Mouse (Mus musculus): ENCODE results near the gene Phf10. TPM values are rescaled to one million over a fixed set of nuclear protein-coding genes. Genes with fewer than 3 reads are reported as not detected.
A peak's percentile ranks its signal among the peaks of the same experiment; 100 is the strongest.
"Not testable (repeated sequence)": the region's sequence is repeated elsewhere in the genome, so short reads cannot be mapped to it uniquely, and the experiment has no call there.

Phf10 gene
- polyA plus RNA-seq, 1 experiment from 2014 or later = 32.1 TPM

DNA sequence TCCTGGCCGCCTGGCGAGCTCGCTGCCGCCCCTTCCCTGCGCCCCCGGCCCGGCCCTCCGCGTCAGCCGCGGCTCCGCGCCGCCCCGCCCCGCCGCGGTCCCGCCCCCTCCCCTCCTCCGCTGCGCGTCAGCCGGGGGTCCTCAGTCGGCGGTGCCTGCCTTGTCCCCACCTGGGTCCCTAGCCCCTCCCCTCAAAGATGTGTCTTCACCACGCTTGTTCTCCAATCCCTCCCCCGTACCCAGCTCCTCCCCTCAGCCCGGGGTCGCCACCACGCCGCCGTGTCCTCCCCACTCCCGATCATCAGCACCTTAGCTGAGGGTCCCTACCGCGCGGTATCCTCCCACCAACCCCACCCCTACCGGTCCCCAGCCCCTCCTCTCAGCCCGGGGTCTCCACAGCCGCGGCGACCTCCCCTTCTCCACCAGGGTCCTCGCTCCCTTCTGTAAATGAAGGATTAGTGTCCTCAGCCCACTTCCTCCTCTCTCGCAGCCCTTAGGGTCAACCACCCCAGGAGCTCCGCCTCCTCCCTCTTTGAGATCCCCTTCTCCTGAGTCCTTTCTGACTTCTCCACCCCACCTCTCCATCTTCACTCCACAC, 583 bp upstream of the Phf10 start:
- H3K27ac ChIP-seq; H3K4me2 ChIP-seq (replicated peaks); H3K9me3 ChIP-seq; H3K27me3 ChIP-seq; H3K4me3 ChIP-seq; H3K9ac ChIP-seq: not testable (repeated sequence)
- Histone ChIP-seq H3K36me3 (peaks cover 12% of the 10 kb centered on the region), H3K4me1 (peaks cover 12% of the 10 kb centered on the region)
- WGBS = no CpG with 5 or more reads among the region's 44 CpGs
- ATAC-seq (ENCODE audit: low FRiP score, low read depth) = peak; percentile 96

- H3K27ac ChIP-seq = peak overlapping the region; percentile 48; the same call in 1 of the 2 replicates
- no peak; the same call in 1 of the 2 replicates for ATAC-seq (ENCODE audit: low FRiP score, low read depth)
These were observed 553 bp downstream of the Phf10 start for GRCm38 (mm10) chr17:14960520-14960919.

DNA sequence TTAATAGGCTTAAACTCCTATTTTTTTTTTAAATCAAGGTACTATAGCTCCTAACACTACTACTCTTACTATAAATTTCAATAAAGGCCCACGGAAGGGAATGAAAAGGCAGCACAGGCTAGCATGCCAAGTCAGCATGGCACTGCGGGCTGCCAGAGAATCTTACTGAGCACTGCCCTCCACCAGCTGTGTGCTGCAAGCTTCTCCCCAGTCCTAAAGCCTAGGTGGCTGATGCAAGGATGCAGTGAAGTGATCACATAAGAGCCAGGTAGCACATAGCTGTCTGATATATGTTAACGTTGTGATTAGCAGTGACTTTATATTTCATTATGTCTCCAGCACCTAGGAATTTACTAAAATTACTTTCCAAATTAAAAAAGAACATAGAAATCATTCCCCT, 1.1 kb downstream of the Phf10 start:
- H3K4me3 ChIP-seq = peak overlapping the region; percentile 77
- ATAC-seq (ENCODE audit: low FRiP score, low read depth) = no peak
- H3K4me2 ChIP-seq (replicated peaks) = peak overlapping the region; percentile 66
- no peaks in the 10 kb centered on the region for H3K27me3 ChIP-seq
- WGBS = 24% methylated on average over 3 of the region's 3 CpGs
- H3K9ac ChIP-seq = peak overlapping the region; percentile 50
- peaks cover 12% of the 10 kb centered on the region for H3K4me1 ChIP-seq
- H3K9me3 ChIP-seq = no peaks in the 10 kb centered on the region
- no peak overlapping the region for H3K27ac ChIP-seq
- H3K36me3 ChIP-seq = peaks cover 17% of the 10 kb centered on the region

More at GRCm38 (mm10) chr17:14960520-14960919, 553 bp downstream of the Phf10 start:
- no peaks in the 10 kb centered on the region for H3K27me3 ChIP-seq
- H3K4me2 ChIP-seq (replicated peaks) = peak overlapping the region; percentile 89
- no peaks in the 10 kb centered on the region for H3K9me3 ChIP-seq
- H3K9ac ChIP-seq = peak overlapping the region; percentile 87
- 0% methylated on average over 19 of the region's 23 CpGs for WGBS
- H3K4me1 ChIP-seq = peaks cover 12% of the 10 kb centered on the region
- peak overlapping the region; percentile 77 for H3K4me3 ChIP-seq
- peaks cover 17% of the 10 kb centered on the region for H3K36me3 ChIP-seq

DNA sequence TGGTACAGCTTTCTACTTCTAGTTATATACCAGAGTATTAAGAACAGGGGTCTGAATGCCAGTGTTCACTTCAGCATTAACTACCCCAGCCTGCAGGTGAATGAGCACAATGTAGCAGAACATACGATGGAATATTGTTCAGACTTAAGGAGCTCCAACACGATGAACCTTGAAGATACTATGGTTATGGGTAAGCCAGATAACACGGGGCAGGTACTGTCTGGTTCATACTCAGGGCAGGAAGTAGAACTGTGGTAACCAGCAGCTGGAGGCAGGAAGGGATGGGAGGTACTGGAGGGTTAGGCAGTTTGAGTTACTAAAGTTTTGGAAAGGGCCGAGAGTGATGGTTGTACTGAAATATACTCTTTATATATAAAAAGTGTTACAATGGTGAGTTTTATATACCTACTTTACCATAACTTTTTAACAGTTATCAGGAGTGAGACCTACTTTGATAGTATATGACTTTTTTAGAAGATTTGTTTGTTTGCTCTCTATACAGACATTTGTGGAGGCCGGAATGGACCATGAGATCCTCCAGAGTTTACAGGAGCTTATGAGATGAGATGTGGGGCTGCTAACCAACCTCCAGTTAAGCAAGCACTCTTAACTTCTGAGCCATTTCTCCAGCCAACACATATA, 2.3 kb downstream of the Phf10 start:
- Histone ChIP-seq H3K27me3 (no peaks in the 10 kb centered on the region), H3K4me3 (no peak overlapping the region), H3K4me2 (replicated peaks) (no peak overlapping the region), H3K36me3 (peaks cover 26% of the 10 kb centered on the region), H3K27ac (no peak overlapping the region), H3K9ac (no peak overlapping the region), H3K4me1 (peaks cover 12% of the 10 kb centered on the region), H3K9me3 (no peaks in the 10 kb centered on the region)
- WGBS = 88% methylated on average over 5 of the region's 5 CpGs
- ATAC-seq (ENCODE audit: low FRiP score, low read depth) = no peak

GRCm38 (mm10) chr17:14953452-14953851, 7.6 kb downstream of the Phf10 start:
- no peaks in the 10 kb centered on the region for H3K27me3 ChIP-seq
- H3K9ac ChIP-seq = no peak overlapping the region
- WGBS = 81% methylated on average over 8 of the region's 8 CpGs
- H3K36me3 ChIP-seq = peaks cover 63% of the 10 kb centered on the region
- no peaks in the 10 kb centered on the region for H3K9me3 ChIP-seq
- H3K27ac ChIP-seq = no peak overlapping the region
- H3K4me2 ChIP-seq (replicated peaks) = no peak overlapping the region
- no peak for ATAC-seq (ENCODE audit: low FRiP score, low read depth)
- H3K4me3 ChIP-seq = no peak overlapping the region
- no peaks in the 10 kb centered on the region for H3K4me1 ChIP-seq

GRCm38 (mm10) chr17:14949161-14949827, 11.8 kb downstream of the Phf10 start:
- Histone ChIP-seq H3K4me1 (peaks cover 4% of the 10 kb centered on the region; the same call in 1 of the 2 replicates), H3K4me2 (replicated peaks) (no peak overlapping the region), H3K36me3 (peaks cover 71% of the 10 kb centered on the region), H3K4me3 (no peak overlapping the region), H3K9ac (no peak overlapping the region), H3K27me3 (no peaks in the 10 kb centered on the region), H3K9me3 (no peaks in the 10 kb centered on the region), H3K27ac (no peak overlapping the region)
- ATAC-seq (ENCODE audit: low FRiP score, low read depth) = no peak
- 87% methylated on average over 7 of the region's 7 CpGs for WGBS

DNA sequence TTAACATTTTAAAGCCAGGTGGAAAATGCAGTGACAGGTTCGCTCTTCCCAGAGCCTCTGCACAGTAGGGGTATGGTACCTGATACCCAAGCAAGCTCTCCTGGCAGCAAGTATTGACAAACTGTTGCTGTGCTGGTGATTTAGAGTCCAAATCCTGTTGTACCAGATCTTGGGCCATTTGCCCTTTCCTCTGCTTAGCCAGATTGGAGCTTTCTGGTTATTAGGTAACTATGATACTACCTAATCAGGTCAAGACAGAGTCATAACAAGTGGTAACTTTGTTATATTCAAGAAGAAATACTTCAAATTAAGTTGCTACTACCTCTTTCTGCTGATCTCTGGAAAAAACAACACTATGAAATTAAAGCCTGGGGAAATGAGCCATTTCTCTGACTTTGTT, 16.5 kb downstream of the Phf10 start:
- WGBS = 75% methylated on average over 1 of the region's 1 CpGs
- Histone ChIP-seq H3K27me3 (no peaks in the 10 kb centered on the region), H3K9ac (no peak overlapping the region), H3K4me1 (peaks cover 17% of the 10 kb centered on the region), H3K4me2 (replicated peaks) (peak overlapping the region; percentile 23), H3K4me3 (peak overlapping the region; percentile 20; the same call in 1 of the 2 replicates), H3K27ac (no peak overlapping the region), H3K36me3 (peaks cover 32% of the 10 kb centered on the region), H3K9me3 (no peaks in the 10 kb centered on the region)
- no peak for ATAC-seq (ENCODE audit: low FRiP score, low read depth)

GRCm38 (mm10) chr17:14943729-14944059, 17.4 kb downstream of the Phf10 start:
- H3K36me3 ChIP-seq = peaks cover 27% of the 10 kb centered on the region
- no peaks in the 10 kb centered on the region for H3K9me3 ChIP-seq
- H3K4me1 ChIP-seq = peaks cover 17% of the 10 kb centered on the region
- peak overlapping the region; percentile 88 for H3K9ac ChIP-seq
- H3K27ac ChIP-seq = peak overlapping the region; percentile 52; the same call in 1 of the 2 replicates
- H3K4me2 ChIP-seq (replicated peaks) = peak overlapping the region; percentile 97
- peak; percentile 3; the same call in 1 of the 2 replicates for ATAC-seq (ENCODE audit: low FRiP score, low read depth)
- WGBS = 21% methylated on average over 16 of the region's 16 CpGs
- H3K27me3 ChIP-seq = no peaks in the 10 kb centered on the region
- peak overlapping the region; percentile 84 for H3K4me3 ChIP-seq

- Histone ChIP-seq H3K4me1 (peaks cover 17% of the 10 kb centered on the region), H3K9me3 (no peaks in the 10 kb centered on the region), H3K36me3 (peaks cover 22% of the 10 kb centered on the region), H3K27me3 (no peaks in the 10 kb centered on the region), H3K27ac (peak within 1 kb of the TSS; percentile 63; the same call in 1 of the 2 replicates), H3K4me2 (replicated peaks) (peak within 1 kb of the TSS; percentile 97), H3K4me3 (peak within 1 kb of the TSS; percentile 84), H3K9ac (peak within 1 kb of the TSS; percentile 88)
- peak; percentile 98 for ATAC-seq (ENCODE audit: low FRiP score, low read depth)
- under 1% methylated on average over 54 of the region's 54 CpGs for WGBS
These were observed 17.9 kb downstream of the Phf10 start, which contains the start of the genes Wdr27 and 1600012H06Rik for GRCm38 (mm10) chr17:14943009-14943728. Wdr27 (minus strand) TSS chr17:14943158. 1600012H06Rik (plus strand) TSS chr17:14943184.

DNA sequence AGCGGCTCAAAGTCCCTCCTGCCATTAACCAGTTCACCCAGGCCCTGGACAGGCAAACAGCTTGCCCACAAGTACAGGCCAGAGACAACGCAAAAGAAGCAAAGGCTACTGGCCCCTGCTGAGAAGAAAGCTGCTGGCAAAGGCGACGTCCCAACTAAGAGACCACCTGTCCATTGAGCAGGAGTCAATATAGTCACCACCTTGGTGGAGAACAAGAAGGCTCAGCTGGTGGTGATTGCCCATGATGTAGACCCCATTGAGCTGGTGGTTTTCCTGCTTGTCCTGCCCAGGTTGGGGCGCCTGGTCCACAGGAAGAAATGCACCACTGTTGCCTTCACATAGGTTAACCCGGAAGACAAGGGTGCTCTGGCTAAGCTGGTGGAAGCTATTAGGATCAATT, 18.9 kb downstream of the Phf10 start:
- not testable (repeated sequence) for ATAC-seq (ENCODE audit: low FRiP score, low read depth); H3K27ac ChIP-seq; H3K9me3 ChIP-seq; H3K27me3 ChIP-seq
- 68% methylated on average over 6 of the region's 6 CpGs for WGBS
- Histone ChIP-seq H3K4me1 (peaks cover 17% of the 10 kb centered on the region), H3K9ac (peak overlapping the region; percentile 88), H3K4me3 (peak overlapping the region; percentile 84), H3K36me3 (peaks cover 21% of the 10 kb centered on the region), H3K4me2 (replicated peaks) (peak overlapping the region; percentile 97)

DNA sequence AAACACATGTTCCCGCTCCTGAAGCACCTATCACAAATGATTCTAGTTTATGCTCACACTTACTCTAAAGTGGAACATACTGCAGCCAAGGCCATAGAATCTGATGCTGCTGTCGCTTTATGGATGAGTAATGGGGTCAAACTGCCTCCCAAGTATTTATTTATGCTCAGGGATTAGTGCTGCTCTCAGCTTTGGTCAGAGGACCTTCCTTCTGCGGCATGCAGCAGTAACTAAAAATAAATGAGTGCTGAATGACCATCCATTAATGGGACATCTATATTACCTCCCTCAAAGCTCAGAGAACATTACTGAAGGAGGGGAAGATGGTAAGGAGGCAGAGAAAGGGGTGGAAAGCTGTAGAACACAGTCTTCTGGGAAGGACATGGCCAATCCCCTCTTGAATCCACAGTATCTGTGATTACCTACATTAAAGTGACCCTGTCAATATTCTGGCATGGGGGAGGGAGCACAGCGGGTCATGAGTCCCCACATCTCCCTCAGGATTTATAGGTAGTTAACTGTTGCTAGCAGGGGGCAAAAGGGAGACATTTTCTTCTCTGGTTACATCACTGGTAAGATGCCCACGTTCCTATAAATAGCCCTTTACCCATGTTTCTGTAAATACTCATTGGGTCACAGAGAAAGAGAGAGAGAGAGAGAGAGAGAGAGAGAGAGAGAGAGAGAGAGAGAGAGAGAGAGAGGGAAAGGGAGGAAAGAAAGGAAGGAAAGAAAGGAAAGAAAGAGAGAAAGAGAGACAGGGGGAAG, 25.1 kb downstream of the Phf10 start:
- WGBS = 70% methylated on average over 5 of the region's 5 CpGs
- no peak overlapping the region for H3K9ac ChIP-seq
- no peaks in the 10 kb centered on the region for H3K9me3 ChIP-seq
- no peaks in the 10 kb centered on the region for H3K27me3 ChIP-seq
- no peak for ATAC-seq (ENCODE audit: low FRiP score, low read depth)
- H3K4me2 ChIP-seq (replicated peaks) = no peak overlapping the region
- H3K4me1 ChIP-seq = no peaks in the 10 kb centered on the region
- no peaks in the 10 kb centered on the region for H3K36me3 ChIP-seq
- H3K27ac ChIP-seq = no peak overlapping the region
- no peak overlapping the region for H3K4me3 ChIP-seq
